Comparison of ENCODE assay signal across 16 mouse cellular contexts in the genomic region with DNA sequence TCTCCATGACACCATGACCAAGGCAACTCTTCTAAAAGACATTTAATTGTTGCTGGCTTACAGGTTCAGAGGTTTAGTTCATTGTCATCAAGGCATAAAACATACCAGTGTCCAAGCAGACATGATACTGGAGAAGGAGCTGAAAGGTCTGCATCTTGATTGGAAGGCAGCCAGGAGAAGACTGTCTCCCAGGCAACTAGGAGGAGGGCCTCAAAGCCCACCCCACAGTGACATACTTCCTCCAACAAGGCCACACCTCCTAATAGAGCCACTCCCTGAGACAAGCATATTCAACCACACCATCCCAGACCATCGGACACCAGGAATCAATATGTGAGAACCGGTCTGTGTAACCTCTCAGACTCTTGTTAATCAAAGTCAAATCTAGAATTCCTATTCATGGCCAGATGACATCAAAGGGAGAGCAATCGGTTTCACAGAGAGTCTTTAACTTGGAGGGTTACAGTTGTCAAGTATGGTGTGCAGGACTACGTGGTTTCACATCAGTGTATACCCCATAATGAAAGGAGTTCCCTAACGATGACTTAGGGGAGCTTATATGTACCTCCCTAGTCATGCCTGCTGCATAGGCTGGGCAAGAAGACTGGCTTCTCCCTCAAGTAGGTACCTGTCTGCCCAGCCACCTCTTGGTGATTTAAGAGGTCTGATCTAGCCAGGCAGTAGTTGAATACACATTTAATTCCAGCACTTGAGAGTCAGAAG. TPM values are rescaled to one million over a fixed set of nuclear protein-coding genes. Genes with fewer than 3 reads are reported as not detected.
"Had no signal": no experiment of that assay in that cellular context is flagged by ENCODE, and none has a peak within 500 bp of the region (broad histone marks: within the 10 kb centered on the region; RNA-seq: fewer than 3 reads in every experiment).

No protein-coding gene starts in this region.

- ATAC-seq: liver, embryonic 12.5 days; midbrain, embryonic 15.5 days had no signal

- DNase-seq: kidney, adult 8-10 months; kidney, postnatal 10 days; kidney, postnatal 36 days; liver; lung, adult 18-20 months; lung, postnatal 10 days; lung, postnatal 36 days; retina, postnatal 1 day; right cerebral cortex, postnatal 25 days; spleen, adult 18-20 months; thymus, postnatal 25 days had no signal

RNA-seq across cellular contexts. Expression of gene A430078G23Rik, which starts 6.4 kb away (rescaled TPM):
- total RNA-seq: layer of hippocampus, adult 8-10 months; left cerebral cortex, adult 8-10 months; left cerebral cortex, postnatal 14 days had no signal
